Mouse (Mus musculus) liver, postnatal 0 days (tissue): ENCODE data around the gene Hoxa3.

Experiments used
- CTCF ChIP-seq: sonication (generic); IDR thresholded peaks from 2 replicates; pipeline ENCODE4 v1.5.1; 2016; ENCODE audit warnings: antibody characterized with exemption, low read depth
- EP300 ChIP-seq: IDR thresholded peaks from 2 replicates; pipeline ENCODE4 v1.6.1; 2016; ENCODE audit warnings: antibody characterized with exemption, low read depth, mild to moderate bottlenecking

DNA sequence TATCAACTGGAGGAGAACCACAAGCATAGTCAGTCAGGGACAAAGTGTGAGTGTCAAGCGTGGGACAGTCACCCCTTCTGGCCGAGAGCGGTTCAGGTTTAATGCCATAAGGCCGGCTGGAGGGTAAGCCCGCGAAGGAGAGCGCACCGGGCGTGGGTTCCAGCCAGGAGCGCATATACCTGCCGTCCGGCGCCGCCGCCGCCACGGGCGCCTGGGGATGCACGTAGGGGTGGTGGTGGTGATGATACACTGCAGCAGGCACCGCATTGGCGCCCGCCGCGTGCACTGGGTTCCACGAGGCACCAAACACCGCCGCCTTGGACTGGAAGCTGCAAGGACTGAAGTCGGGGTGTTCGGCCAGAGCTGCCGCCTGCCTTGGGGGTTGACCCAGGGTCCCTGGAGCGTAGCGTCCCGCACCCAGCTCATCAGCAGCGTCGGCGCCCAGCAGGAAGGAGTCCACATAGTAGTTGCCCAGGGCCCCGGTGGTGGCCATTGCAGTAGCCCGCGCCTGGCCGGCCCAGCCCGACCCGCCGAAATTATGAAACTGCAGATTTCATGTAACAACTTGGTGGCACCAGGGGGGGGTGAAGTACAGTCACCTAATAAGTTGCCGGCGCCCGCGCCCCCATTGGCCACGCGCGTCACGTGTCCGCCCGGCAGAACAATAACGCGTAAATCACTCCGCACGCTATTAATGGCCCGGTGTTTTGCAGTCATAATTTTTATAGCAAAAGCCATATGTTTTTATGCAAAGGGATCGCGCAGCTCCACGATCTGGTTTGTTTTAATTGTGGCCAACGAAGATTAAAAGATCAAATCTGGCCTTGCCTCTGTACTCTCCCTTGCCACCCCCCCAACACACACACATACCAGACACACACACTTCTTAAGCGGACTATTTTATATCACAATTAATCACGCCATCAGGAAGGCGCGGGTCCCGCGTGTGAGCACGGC, 12.8 kb upstream of the Hoxa3 start:
- TF ChIP-seq CTCF: no peak
- TF ChIP-seq EP300: no peak
